Mouse (Mus musculus): ENCODE data around the gene Zfp87.

DNA sequence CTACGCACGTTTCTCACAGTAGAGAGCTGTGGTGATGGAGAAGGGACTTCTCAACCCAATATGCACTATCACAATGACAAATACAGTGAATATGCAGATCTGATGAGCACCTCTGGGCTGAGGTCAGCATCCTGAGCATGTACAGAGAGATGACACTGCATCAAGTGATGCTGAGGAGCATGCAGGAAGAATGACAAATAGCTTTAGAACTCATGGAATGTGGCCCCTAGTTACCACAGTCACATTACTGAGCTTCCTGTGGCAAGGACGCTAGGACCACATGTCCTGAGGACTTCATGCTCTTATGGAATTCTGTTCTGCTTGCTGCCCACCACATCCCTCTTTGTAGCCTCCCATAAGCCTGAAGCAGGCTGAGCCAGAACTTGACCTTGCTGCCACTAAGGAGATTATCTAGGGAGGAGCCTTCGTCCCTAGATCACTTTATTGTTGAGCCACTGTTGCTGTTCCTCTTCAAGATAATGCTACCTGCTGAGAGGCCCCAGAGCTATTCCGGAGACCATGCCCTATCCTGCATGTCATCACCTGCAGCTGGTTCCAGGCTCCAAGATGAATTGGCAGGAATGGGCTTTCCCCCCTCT is 46.7 kb upstream of the Zfp87 start:
- TF ChIP-seq CTCF (IDR thresholded peaks at IDR 0.05; ENCODE audit: low read depth) (no peak), EP300 (optimal IDR thresholded peaks at IDR 0.05) (no peak)
